Mouse (Mus musculus) liver, postnatal 0 days (tissue): ENCODE data around the gene Ceacam2. TPM values are rescaled to one million over a fixed set of nuclear protein-coding genes. Genes with fewer than 3 reads are reported as not detected.
"Not testable (repeated sequence)": the region's sequence is repeated elsewhere in the genome, so short reads cannot be mapped to it uniquely, and the experiment has no call there.

Source experiments
- ATAC-seq: fragments of 200-750 bp; cut with Nextera tagmentation; 2 replicates; pipeline ENCODE4 v1.8.0; 2017; ENCODE audit warnings: mild to moderate bottlenecking, moderate library complexity
- DNase-seq: peaks from one replicate; pipeline ENCODE4 v3.0.0-alpha.2; 2016
- H3K27ac ChIP-seq: fragments of 300-500 bp; sonication (generic); 2 replicates; pipeline ENCODE4 v1.5.1; 2014; ENCODE audit warnings: antibody characterized with exemption, moderate library complexity, mild to moderate bottlenecking, low read depth
- H3K27me3 ChIP-seq: fragments of 300-500 bp; sonication (generic); 2 replicates; pipeline ENCODE4 v1.6.1; 2014; ENCODE audit warnings: low read length, control low read depth, mixed read lengths; ENCODE audit not compliant: insufficient read depth
- H3K36me3 ChIP-seq: fragments of 300-500 bp; sonication (generic); replicated peaks from 2 replicates; pipeline ENCODE4 v1.6.1; 2014; ENCODE audit warnings: mild to moderate bottlenecking, control low read depth, low read length, moderate library complexity, mixed read lengths; ENCODE audit not compliant: insufficient read depth
- H3K4me1 ChIP-seq: fragments of 300-500 bp; sonication (generic); 2 replicates; pipeline ENCODE4 v1.6.1; 2014; ENCODE audit warnings: antibody characterized with exemption, mild to moderate bottlenecking, control low read depth; ENCODE audit not compliant: insufficient read depth
- H3K4me2 ChIP-seq: fragments of 300-500 bp; sonication (generic); 2 replicates; pipeline ENCODE4 v1.6.1; 2014; ENCODE audit warnings: low read depth, mild to moderate bottlenecking, low read length, moderate library complexity, mixed read lengths
- H3K4me3 ChIP-seq: fragments of 300-500 bp; sonication (generic); 2 replicates; pipeline ENCODE4 v1.5.1; 2014; ENCODE audit warnings: low read depth, low read length
- H3K9ac ChIP-seq: fragments of 300-500 bp; sonication (generic); replicated peaks from 2 replicates; pipeline ENCODE4 v1.6.1; 2014; ENCODE audit warnings: mild to moderate bottlenecking, moderate library complexity
- H3K9me3 ChIP-seq: fragments of 300-500 bp; sonication (generic); 2 replicates; pipeline ENCODE4 v1.6.1; 2016; ENCODE audit warnings: mild to moderate bottlenecking, control low read depth, low read length, mixed read lengths
- CTCF ChIP-seq: sonication (generic); IDR thresholded peaks from 2 replicates; pipeline ENCODE4 v1.5.1; 2016; ENCODE audit warnings: antibody characterized with exemption, low read depth
- EP300 ChIP-seq: IDR thresholded peaks from 2 replicates; pipeline ENCODE4 v1.6.1; 2016; ENCODE audit warnings: antibody characterized with exemption, low read depth, mild to moderate bottlenecking
- WGBS: fragments of 180-500 bp; shearing (Covaris S2); extraction: QIAGEN DNeasy Blood & Tissue Kit; methylation state at CpG from one replicate; pipeline ENCODE4 v1.1.7; 2014; ENCODE audit not compliant: insufficient replicate concordance; 5-methylcytosine and 5-hydroxymethylcytosine counted together
- polyA plus RNA-seq: library from polyadenylated mRNA; unstranded; fragments of >200 nt; fragmentation: Nextera tagmentation; extraction: Ambion mirVana; gene quantifications from 2 replicates; pipeline ENCODE4 v1.2.1, GENCODE M21; 2015

Gene Ceacam2
- polyA plus RNA-seq, 1 experiment from 2014 or later: not detected

DNA sequence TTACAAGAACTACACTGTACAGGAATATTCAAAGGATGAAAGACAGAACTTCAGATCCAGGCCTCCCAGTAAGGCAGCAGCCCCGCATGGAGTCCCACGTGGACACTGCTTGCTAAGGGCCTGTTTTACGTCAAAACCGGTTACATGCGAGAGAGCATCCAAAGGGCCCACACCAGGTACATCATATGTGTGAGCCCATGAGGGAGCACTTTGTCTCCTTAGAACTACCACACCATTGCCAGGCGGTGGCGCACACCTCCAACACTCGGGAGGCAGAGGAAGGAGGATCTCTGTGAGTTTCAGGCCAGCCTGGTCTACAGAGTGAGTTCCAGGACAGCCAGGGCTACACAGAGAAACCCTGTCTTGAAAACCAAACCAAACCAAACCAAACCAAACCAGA, 58.9 kb downstream of the Ceacam2 start:
- not testable (repeated sequence) for H3K27ac ChIP-seq, H3K4me2 ChIP-seq, H3K36me3 ChIP-seq, ATAC-seq, H3K4me1 ChIP-seq, H3K9ac ChIP-seq, H3K9me3 ChIP-seq, H3K4me3 ChIP-seq, H3K27me3 ChIP-seq
- DNase-seq: peak; percentile 40
- WGBS: 59% methylated on average over 8 of the region's 8 CpGs
- peak; percentile 60 for TF ChIP-seq CTCF

DNA sequence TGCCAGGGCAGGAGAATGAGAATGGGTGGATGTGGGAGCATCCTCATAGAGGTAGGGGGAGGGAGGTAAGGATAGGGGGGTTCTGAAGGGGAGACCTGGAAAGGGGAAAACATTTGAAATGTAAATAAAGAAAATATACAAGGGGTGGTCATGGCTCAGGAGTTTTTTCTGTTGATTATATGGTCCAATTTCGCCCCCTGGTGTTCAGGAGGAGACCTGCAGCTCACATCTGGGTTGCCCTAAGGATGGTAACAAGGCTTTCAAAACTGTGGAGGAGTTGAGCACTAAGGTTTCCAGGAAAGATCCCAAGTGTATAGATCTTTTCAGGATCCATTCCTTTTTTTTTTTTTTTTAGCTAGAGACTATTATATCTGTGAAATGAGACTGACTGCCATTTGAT, 60.2 kb downstream of the Ceacam2 start:
- ATAC-seq (no peak), DNase-seq (peak; percentile 59)
- H3K4me1 ChIP-seq: peaks cover 7% of the 10 kb centered on the region; the same call in 1 of the 2 replicates
- no peak overlapping the region for H3K4me3 ChIP-seq
- H3K27ac ChIP-seq: no peak overlapping the region
- WGBS: 0% methylated on average over 1 of the region's 1 CpGs
- H3K4me2 ChIP-seq: no peak overlapping the region
- H3K9me3 ChIP-seq: no peaks in the 10 kb centered on the region
- no peaks in the 10 kb centered on the region for H3K27me3 ChIP-seq
- H3K9ac ChIP-seq: no peak overlapping the region
- H3K36me3 ChIP-seq: no peaks in the 10 kb centered on the region
- TF ChIP-seq EP300 (no peak), CTCF (peak; percentile 77)

DNA sequence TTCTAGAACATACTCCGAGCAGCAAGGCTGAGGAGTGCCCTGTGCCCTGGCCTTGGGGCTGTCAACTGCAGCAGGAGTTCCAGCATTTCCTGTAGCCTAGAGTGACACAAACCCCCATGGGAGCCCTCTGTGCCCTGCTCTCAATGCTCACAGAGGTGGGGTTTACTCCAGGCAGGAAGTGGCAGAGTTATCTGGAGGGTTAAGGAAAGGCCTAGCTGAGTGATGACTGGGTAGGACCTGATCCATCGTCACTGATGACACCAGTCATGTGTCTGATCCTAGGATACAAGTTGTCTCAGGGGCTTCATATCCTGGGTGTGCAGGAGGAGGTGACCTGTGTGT, 61.9 kb downstream of the Ceacam2 start:
- not testable (repeated sequence) for H3K4me1 ChIP-seq, H3K9me3 ChIP-seq, H3K27me3 ChIP-seq, H3K4me3 ChIP-seq, DNase-seq, H3K36me3 ChIP-seq, H3K9ac ChIP-seq
- Histone ChIP-seq H3K4me2 (peak overlapping the region; percentile 63), H3K27ac (peak overlapping the region; percentile 85)
- ATAC-seq: peak; percentile 32
- WGBS: 6% methylated on average over 1 of the region's 2 CpGs

DNA sequence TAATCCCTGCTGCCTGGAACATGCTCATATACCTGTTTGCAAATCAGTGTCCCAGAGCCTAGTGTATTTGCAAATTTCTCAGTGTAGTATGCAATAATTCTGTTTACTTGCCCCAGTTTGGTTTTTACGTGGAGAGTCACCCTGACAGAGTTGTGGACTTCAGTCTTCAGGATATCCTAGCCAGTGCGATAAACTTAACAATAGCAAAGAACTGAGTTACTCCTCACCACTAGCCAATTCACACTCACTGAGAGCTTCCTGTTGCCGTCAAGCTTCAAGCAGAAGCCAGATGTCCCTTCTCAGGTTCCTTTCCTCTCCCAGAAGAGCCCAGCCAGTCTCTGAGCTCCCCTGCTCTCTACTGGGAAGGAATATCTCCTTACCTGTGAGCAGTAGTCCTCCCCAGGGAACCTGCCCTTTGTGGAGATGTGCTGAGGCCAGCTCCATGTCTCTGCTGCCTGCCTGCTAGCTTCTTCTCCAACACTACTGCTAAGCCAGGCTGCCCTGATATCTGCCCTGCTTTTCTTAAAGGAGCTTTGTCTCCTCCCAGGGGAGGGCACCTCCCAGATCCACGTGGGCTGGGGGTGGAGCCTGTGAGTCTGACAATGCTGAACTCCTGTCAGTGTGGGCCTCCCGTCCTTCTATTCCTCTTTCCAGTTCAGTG, 62.4 kb downstream of the Ceacam2 start, which contains the start of gene Ceacam1:
Gene Ceacam1 (minus strand): TSS at position 513 of the 661 bp plus-strand sequence.
- not testable (repeated sequence) for H3K9me3 ChIP-seq, H3K36me3 ChIP-seq, H3K4me1 ChIP-seq, H3K27me3 ChIP-seq
- Histone ChIP-seq H3K9ac (peak within 1 kb of the TSS; percentile 53; the same call in 1 of the 2 replicates), H3K4me3 (peak within 1 kb of the TSS; percentile 35), H3K4me2 (peak within 1 kb of the TSS; percentile 63), H3K27ac (peak within 1 kb of the TSS; percentile 85)
- ATAC-seq: peak; percentile 92
- WGBS: 9% methylated on average over 5 of the region's 5 CpGs
- DNase-seq: peak; percentile 84

DNA sequence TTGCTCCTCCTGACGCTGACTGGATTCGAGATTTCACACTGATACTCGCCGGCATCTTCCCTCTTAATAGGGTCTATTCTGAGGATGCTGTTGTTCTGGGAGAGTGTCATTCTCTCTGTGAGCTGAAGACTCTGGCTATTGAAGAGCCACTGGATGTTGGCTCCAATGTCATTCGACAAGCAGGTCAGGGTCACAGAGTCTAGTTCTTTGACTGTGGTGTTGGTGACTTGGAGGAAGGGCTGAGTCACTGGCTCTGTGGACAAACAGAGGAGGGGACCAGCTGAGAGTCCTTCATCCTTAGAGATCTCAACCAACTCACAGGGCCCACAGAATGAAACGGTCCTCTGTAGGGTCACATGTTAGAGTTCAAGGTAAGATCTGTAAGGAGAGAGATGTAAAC, 67.8 kb downstream of the Ceacam2 start:
- not testable (repeated sequence) for H3K9ac ChIP-seq, H3K27ac ChIP-seq, H3K4me1 ChIP-seq, ATAC-seq, DNase-seq, H3K4me3 ChIP-seq, H3K4me2 ChIP-seq, H3K27me3 ChIP-seq, H3K36me3 ChIP-seq, H3K9me3 ChIP-seq
- 76% methylated on average over 6 of the region's 6 CpGs for WGBS

Other genes with a start within 250 kb of the Ceacam2 start
- 23.4 and 25.4 TPM in 2 replicates for gene Pafah1b3, start 241.9 kb downstream of the Ceacam2 start, polyA plus RNA-seq
- gene Prr19, start 238.4 kb downstream of the Ceacam2 start, polyA plus RNA-seq: not detected in 2 replicates
- not detected in 2 replicates for gene Tmem145, start 233.8 kb downstream of the Ceacam2 start, polyA plus RNA-seq
- gene Megf8, start 222.7 kb downstream of the Ceacam2 start, polyA plus RNA-seq: 0.58 and 0.81 TPM in 2 replicates
- gene Cnfn, start 170.1 kb downstream of the Ceacam2 start, polyA plus RNA-seq: not detected in 2 replicates
- gene Lipe, start 141.1 kb downstream of the Ceacam2 start, polyA plus RNA-seq: 5.2 and 5.5 TPM in 2 replicates
- gene Cxcl17, start 127.0 kb downstream of the Ceacam2 start, polyA plus RNA-seq: not detected in 2 replicates
- gene Ceacam1, start 62.3 kb downstream of the Ceacam2 start, polyA plus RNA-seq: 24.3 and 27.3 TPM in 2 replicates
- gene Erich4, start 76.0 kb upstream of the Ceacam2 start, polyA plus RNA-seq: 0.20 TPM in 1 of 2 replicates, not detected in the other
- 12.2 and 13.7 TPM in 2 replicates for gene Dmac2, start 79.6 kb upstream of the Ceacam2 start, polyA plus RNA-seq
- 3.7 and 4.1 TPM in 2 replicates for gene B3gnt8, start 86.8 kb upstream of the Ceacam2 start, polyA plus RNA-seq
- gene Bckdha, start 119.1 kb upstream of the Ceacam2 start, polyA plus RNA-seq: 106 and 123 TPM in 2 replicates
- 44.5 and 49.2 TPM in 2 replicates for gene Exosc5, start 119.3 kb upstream of the Ceacam2 start, polyA plus RNA-seq
- gene Tmem91, start 135.3 kb upstream of the Ceacam2 start, polyA plus RNA-seq: 0.58 and 0.76 TPM in 2 replicates
- gene B9d2, start 140.9 kb upstream of the Ceacam2 start, polyA plus RNA-seq: 15.0 and 16.0 TPM in 2 replicates
- gene Tgfb1, start 147.1 kb upstream of the Ceacam2 start, polyA plus RNA-seq: 5.1 and 6.1 TPM in 2 replicates
- 6.7 and 6.8 TPM in 2 replicates for gene Ccdc97, start 179.2 kb upstream of the Ceacam2 start, polyA plus RNA-seq
- gene Hnrnpul1, start 214.9 kb upstream of the Ceacam2 start, polyA plus RNA-seq: 21.4 and 22.6 TPM in 2 replicates
- 26.6 and 27.4 TPM in 2 replicates for gene Axl, start 248.8 kb upstream of the Ceacam2 start, polyA plus RNA-seq